Mouse (Mus musculus) induced T-regulatory cell, adult 2 months (primary cell): Measurements from ENCODE around the gene Tctex1d2.
"Not testable (repeated sequence)": the region's sequence is repeated elsewhere in the genome, so short reads cannot be mapped to it uniquely, and the experiment has no call there.

Experiments
- DNase-seq: peaks from one replicate; pipeline ENCODE4 v3.0.0-alpha.2; 2012; ENCODE audit warnings: low read depth

Tctex1d2 gene

DNA sequence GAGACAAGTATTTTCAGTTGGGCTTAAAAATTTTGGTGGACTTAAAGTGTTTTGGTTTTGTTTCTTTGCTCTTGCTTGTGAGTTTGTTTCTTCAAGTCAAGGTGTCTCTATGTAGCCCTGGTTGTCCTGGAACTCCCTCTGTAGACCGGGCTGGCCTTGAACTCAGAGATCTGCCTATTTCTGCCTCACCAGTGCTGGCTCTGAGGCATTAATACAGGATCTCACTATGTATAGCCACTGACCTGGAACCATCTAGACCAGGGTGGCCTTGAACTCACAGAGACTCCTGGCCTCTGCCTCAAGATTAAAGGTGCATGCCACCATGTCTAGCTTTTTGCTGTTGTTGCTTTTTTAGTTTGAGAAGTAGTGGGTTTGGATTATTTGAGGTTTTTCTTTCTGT lies 12.4 kb downstream of the Tctex1d2 start:
- DNase-seq = peak; percentile 43

GRCm38 (mm10) chr16:32433138-32433537 lies 13.6 kb downstream of the Tctex1d2 start:
- DNase-seq = peak; percentile 26

- peak; percentile 67 for DNase-seq
Measured at GRCm38 (mm10) chr16:32434066-32434465, 14.6 kb downstream of the Tctex1d2 start.

- DNase-seq = no peak
Measured at GRCm38 (mm10) chr16:32434691-32435090, 15.2 kb downstream of the Tctex1d2 start.

GRCm38 (mm10) chr16:32436657-32437056 lies 17.2 kb downstream of the Tctex1d2 start:
- DNase-seq = no peak

DNA sequence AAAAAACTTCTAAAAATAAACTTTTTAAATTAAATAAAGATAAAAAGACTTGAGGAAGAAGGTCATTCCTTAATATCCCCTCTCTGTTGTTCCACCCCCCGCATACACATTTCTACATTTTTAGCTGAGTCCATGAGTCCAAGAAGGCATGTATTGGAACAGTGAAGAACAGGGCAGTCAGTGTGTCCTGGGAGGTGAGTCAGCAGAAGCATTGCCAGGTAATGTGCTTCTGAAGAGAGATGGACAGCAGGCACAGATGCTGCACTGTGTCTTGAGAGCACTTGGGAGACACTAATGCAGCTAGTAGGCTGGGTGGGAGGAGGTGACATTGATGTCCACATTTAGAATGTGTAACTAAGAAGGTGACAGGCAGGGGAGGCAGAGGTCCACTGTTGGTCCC lies 17.8 kb downstream of the Tctex1d2 start:
- no peak for DNase-seq

DNA sequence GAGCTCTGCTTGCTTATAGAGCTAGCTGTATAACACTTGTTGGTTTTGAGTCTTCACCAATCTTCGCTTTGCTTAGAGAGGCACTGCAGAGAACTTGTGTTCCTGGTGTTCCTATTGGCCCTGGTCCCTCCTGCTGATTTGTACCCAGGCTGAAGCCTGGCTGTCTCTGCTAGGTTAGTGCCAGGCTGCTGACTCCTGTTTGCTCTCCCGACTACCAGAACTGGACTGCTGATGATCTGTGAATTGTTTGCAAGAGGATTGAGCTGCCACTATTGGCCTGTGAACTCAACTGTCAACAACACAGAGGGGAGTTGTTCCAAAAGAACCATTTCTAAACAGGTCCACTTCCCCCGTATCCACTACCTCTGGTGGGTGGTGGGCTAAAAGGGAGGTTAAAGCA lies 21.9 kb downstream of the Tctex1d2 start:
- no peak for DNase-seq

DNA sequence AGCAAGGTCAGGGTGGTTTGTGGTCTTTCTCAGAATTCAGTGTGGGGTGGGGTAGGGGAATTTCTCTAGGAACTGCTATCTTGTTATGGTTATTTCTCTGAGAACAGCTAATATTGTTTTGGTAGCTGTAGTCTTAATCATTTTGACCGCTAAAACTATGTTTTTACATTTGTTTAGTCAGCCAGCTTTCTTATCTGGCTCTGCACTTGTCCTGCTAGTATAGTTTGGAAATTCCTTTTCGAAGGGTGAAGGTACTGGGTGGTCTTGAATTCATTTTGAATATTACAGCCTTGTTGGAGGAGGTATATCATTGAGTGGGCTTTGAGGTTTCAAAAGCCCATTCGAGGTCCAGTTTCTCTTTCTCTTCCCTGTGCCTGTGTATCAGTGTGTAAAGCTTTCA lies 25.1 kb downstream of the Tctex1d2 start:
- DNase-seq = not testable (repeated sequence)

DNA sequence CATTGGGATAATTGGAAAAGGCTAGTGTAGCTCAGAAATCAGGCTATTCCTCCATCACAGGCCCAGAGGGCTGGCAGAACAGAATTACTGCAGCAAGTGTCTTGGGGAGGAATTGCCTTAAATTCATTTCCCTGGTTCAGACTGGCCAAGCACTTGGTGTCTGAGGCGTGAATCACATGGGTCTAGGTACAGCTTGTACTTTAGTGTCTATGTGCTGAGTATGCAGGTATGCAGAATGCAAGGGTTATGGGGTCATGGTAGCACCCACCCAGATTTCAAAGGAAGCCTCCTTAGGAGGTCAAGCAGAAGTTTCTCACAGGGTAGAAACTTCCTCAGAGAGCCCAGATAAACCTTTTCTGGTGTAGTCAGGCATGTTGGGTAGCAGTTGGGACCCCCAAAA lies 26.1 kb downstream of the Tctex1d2 start:
- DNase-seq = no peak

DNA sequence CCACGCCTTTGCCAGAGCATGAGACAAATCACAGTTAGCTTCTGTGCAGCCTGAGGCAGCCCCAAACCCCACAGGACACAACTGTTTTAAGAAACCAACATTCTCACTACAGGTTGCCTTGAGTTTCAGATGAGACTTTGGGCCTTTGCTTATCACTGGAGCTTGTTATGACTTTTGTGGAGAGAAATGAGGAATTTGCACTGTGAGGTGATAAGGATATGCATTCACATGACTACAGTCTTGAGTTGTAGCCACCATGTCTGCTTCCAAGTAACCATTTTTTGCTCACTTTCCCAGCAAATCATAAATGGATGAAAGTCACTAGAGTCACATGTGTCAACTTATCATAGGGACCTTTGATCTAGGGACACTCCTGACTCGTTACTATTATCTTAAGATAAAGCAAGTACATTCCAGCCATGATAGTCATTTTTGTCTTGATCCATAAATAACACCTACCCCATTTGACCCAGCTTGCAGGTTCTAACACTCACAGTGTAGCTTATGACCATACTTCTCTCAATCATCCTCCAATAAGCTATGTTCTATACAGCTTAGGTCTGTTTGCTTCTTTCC lies 27.1 kb downstream of the Tctex1d2 start:
- DNase-seq = no peak

GRCm38 (mm10) chr16:32449665-32450064 lies 30.2 kb downstream of the Tctex1d2 start:
- no peak for DNase-seq

DNA sequence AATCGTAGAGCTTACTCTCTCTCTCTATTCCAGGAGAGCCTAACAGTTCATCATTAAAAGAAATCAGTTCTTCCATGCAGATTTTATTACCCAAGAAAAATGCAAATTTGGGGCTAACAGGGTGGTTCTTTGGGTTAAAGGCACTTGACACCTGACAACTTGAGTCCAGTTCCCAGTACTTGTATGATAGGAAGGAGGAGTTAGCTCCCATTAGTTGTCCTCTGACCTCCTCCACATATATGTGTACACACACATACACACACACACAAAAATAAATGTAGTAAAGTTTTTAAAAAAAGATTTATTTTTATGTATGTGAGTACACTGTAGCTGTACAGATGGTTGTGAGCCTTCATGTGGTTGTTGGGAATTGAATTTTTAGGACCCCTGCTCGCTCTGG lies 30.6 kb downstream of the Tctex1d2 start:
- no peak for DNase-seq

GRCm38 (mm10) chr16:32453102-32453501 lies 33.6 kb downstream of the Tctex1d2 start:
- DNase-seq = no peak

DNA sequence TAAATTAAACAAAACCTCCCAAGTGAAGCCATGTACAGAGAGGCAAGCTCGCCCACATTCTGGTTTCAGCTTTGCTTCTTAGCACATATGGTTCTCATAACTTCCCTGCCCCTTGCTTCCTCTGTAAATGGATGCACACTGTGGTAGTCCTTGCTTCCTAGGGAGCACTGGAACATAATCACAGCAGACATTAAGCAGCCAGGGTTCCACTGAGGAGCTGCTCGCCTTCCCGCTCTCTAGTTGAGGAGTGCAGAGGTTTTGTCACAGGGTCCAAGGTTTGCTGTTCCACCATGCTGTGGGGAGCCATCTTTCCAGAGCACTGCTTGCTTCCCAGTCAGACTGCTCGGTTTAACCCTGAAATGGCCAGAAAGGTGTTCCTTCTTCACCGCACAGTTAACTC lies 35.1 kb downstream of the Tctex1d2 start:
- DNase-seq = no peak

- no peak for DNase-seq
Measured at GRCm38 (mm10) chr16:32456086-32456485, 36.6 kb downstream of the Tctex1d2 start.

GRCm38 (mm10) chr16:32456761-32457160 lies 37.3 kb downstream of the Tctex1d2 start:
- DNase-seq = no peak

DNA sequence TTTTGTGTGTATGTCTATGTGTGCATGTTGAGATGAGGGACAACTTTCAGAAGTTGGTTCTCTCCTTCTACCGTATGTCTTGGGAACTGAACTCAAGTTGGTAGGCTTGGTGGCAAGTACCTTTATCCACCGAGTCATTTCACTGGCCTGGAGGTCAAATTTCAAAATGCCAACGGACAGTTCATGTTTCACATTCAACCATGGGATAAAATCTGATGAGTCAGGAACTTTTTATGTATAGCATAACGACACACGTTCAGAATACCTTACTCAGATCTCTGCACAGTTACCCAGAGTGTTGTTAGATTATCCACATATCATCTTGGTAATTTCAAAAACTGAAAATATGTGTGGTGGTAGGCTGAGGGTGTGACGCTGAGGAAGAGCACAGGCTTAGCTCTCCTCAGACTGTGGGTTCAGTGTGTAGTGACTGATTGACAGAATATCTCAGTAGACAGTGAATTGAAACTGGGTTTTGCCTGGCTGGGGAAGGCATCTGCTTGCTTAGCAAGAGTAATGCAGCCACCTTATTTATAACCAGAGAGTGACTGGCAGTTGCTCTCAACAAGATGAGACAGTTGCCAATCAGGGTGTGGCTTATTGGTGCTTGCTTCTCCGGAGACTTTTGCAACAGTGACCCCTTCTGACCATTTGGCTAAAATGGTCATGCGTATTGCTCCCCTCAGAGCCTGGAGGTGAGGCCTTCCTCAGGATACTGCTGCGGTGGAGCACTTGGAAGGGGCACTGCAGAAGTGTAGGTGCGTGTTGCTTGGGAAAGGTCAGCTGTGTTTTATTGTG lies 38.3 kb downstream of the Tctex1d2 start:
- peak; percentile 59 for DNase-seq

DNA sequence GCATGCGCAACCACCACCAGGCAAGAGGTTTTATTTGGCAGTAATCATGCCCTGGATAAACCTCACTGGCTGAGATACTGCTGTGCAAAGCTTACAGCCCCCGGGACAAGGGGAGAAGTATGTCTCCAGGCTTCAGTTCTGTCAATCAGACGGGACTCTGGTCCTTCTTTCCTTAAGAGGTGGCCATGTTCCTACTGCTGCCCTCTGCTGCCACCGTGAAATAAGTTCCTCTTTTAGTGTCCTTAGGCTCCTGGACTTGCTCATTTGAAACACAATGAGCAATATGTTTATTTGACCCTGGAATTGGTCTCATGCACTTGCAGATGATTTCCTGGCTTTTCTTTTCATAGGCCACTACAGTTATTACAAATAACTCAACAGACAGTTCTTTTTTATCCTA lies 41.0 kb downstream of the Tctex1d2 start:
- no peak for DNase-seq

DNA sequence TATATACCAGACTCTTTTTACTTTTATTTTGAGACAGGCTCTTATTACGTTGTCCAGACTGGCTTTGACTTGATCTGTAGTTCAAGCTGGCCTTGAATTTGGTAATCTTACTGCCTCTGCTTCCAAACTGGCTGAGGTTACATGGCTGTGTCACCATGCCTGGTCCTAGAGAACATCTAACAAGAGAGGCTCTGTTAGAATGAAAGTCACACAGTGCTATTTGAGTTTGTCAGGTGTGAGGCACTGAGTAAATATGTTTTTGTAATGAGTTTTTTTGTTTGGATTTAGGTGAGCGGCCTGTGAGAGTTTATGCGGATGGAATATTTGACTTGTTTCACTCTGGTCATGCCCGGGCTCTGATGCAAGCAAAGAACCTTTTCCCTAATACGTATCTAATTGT lies 42.2 kb downstream of the Tctex1d2 start:
- DNase-seq = no peak

DNA sequence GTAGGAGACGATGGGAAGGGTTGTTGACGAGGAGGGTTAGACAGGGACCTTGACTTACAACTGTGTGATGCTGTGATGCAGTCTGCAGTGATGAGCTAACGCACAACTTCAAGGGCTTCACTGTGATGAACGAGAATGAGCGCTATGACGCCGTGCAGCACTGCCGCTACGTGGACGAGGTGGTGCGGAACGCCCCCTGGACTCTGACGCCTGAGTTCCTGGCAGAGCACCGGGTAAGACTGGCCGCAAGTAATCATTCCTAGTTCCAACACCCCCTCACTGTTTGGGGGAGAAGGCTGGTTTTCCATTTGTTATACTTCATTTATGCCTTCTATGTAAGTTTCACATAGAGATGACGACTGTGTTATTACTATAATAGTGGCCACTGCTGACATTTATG lies 43.4 kb downstream of the Tctex1d2 start:
- DNase-seq = no peak

- DNase-seq = no peak
Measured at GRCm38 (mm10) chr16:32463426-32463825, 43.9 kb downstream of the Tctex1d2 start.

- DNase-seq = no peak
Measured at GRCm38 (mm10) chr16:32464908-32465307, 45.4 kb downstream of the Tctex1d2 start.

DNA sequence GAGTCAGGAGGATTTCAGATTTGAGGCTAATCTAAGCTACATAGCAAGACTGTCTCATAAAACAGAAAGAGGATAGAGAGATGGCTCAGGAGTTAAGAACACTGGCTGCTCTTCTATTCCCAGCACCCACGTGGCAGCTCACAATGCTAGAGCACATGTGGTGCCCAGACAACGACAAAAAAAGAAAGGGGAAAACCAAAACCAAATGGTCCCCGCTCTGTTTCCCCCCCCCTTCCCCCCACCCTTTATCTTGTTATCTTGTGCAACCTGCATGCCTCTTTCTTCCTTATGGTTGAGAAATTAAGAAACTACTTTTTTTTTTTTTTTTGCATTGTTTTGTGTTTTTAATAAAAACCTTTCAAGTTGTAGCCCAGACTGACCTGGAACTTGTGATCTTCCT lies 49.0 kb downstream of the Tctex1d2 start:
- no peak for DNase-seq
